Mouse (Mus musculus) forelimb bud, embryonic 11.5 days (tissue): Measurements from ENCODE around the gene Ntm.
A peak's percentile ranks its signal among the peaks of the same experiment; 100 is the strongest.

Experiments
- DNase-seq: peaks from one replicate; pipeline ENCODE4 v3.0.0-alpha.2; 2012; ENCODE audit warnings: low read depth, low spot score

Gene Ntm

GRCm38 (mm10) chr9:29325137-29325536 is 637.8 kb downstream of the Ntm start:
- no peak for DNase-seq

GRCm38 (mm10) chr9:29319197-29319596 is 643.7 kb downstream of the Ntm start:
- peak; percentile 19 for DNase-seq

GRCm38 (mm10) chr9:29318676-29319162 is 644.2 kb downstream of the Ntm start:
- DNase-seq = peak; percentile 95

GRCm38 (mm10) chr9:29317623-29318022 is 645.3 kb downstream of the Ntm start:
- peak; percentile 34 for DNase-seq

DNA sequence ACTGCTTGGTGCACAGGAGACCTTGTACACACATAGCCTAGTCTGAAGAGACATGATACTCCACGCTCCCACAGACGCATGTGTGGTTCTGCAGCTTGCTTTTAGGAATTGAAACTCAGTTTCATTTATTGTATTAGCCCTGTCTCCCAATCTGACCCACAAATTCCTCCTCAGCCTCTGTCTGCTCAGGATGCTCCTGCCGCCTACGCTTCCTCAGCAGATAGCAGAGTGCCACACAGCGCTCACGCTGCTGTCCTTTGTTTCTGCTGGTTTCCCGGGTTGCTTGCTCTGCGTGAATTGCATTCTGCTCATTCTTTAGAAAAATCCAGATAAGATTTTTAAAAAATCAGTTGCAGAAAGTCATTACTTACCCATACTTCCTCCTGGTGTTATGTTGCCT is 647.1 kb downstream of the Ntm start:
- DNase-seq = no peak

DNA sequence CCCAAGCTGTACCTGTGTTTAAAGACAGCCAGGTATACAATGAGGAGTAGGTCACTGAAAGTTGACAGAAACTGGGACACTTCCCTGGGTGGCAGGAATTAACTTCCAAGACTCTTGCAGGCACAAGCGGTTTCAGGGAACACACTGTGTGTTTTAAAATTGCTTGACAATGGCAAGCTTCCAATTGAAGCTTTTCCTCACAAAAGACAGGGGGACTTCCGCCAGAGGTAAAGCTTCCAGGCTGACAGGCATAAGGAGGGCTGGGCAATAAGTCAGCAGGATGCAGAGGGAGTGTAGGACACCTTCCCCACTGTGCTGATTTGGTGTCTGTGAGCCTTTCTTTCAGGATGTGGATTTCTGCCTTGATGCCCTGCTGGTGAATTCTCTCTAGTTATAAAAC is 656.0 kb downstream of the Ntm start:
- DNase-seq = no peak

DNA sequence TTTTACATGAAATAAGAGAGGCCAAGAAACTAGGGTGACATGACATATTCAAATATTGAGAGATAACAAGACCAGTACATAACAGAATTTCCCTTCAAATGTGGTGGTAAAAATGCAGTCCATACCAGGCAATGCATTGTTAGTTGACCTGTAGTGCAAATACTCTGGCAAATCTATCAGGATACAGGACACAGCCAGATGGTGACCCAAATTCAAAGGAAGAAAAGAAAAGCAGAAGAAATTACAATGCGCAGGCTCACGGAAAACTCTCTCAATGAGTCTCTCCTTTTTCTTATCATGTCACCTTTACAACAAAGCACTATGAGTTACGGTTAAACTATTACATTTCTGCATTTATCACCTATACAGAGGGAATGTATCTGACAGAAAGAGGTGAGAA is 664.6 kb downstream of the Ntm start:
- DNase-seq = no peak

- DNase-seq = no peak
These were observed 666.2 kb downstream of the Ntm start for GRCm38 (mm10) chr9:29296752-29297151.

GRCm38 (mm10) chr9:29288003-29288704 is 674.8 kb downstream of the Ntm start:
- DNase-seq = no peak

DNA sequence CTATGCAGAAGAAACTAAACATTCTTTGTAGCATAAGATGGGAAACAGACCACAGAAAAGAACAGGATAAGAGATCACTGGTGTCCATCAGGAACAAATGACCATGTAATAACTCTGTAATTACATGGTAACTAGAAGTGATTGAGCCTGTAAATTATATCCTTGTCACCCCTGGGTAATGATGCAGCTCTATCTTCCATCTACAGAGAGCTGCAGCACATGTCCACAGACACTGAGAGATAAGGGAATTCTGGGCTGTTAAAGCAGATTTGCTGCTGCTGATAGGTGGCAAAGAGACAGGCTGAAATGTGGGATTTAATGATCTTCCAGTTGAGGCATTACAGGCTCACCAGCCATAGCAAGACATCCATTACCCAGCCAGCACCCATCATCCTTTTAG is 677.8 kb downstream of the Ntm start:
- no peak for DNase-seq

GRCm38 (mm10) chr9:29272861-29273260 is 690.1 kb downstream of the Ntm start:
- DNase-seq = no peak

DNA sequence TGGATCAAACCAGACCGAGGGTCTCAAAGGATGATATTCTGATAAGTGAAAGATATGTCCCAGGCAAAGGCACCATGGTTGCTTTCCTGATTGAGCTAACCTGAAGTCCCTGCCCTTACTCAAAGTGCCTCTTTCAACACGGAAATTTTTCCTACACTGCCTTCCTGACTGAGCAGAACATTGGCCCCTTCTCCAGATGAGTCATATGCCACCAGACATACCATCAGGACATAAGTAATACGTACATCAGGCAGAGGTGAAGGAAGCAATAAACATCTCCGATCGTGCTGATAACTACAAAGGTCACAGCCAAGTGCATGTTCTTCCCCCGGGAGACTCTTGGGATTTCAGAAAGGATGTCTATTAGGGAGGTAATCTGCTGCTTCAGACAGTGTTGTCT is 693.0 kb downstream of the Ntm start:
- no peak for DNase-seq

DNA sequence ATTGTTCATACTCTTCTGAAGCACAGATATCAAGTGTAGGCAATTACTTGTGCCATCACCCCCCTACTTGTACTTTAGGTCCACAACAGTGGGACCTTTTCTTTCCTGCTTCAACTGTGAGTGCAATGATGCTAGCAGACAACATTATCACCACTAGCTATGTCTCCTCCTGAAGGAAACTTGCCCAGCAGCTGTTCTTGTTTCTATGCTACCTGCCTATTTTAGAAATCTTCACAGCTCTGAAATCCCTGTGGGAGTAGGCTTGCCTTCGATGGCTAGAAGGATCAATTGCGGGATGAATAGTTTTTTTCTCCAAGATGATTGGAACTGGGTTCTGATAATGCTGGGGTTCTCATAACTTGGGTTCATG is 693.7 kb downstream of the Ntm start:
- no peak for DNase-seq

DNA sequence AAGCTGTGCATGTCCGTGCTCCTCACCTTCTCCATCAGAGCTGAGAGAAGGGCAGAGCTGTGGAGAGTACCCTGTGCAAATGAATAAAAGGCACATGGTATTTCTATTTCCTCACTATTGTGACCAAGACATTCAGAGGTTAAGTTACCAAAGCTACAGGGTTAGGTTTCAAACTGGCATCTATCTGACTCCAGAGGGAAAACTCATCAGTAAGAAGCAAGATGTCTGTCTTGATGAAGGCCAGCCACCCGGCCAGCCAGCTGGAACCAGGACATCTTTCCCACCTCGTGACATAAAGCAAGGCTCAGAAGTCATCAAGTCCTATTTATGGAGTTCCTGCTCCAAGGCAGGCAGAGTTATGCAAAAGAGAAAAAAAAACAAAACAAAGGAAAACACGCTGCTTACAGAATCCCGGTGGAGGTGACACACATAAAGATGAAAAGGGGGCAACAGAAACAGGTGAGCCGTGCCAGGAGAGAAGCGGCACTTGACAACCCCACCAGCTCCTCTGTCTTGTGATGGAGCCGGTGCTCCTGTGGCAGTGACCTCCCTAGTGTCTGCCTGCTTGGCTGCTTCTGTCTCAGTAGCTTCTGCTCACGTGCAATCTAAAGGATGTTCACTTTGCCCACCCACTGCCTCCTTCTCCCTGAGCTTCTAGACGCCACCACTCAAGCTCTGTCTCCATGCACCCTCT is 694.2 kb downstream of the Ntm start:
- no peak for DNase-seq

DNA sequence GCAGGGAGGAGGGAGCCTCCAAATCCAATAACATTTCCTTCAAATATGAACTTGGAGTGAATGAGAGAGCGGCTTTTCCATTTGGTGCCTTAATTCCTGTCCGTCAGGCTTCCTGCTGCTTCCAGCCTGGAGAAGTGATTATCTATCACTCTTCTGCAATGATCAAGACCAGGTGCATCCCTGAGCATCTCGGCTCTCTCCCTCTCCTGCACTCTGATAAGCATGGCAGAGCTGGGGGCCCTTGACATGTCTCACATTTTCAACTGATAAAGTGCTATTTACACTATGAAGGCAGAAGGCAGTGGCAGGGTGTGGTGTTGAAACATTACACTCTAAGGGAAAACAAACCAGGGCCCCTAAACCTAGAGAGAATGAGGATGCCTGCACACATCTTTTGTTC is 695.3 kb downstream of the Ntm start:
- no peak for DNase-seq

- no peak for DNase-seq
These were observed 697.8 kb downstream of the Ntm start for GRCm38 (mm10) chr9:29265177-29265576.

DNA sequence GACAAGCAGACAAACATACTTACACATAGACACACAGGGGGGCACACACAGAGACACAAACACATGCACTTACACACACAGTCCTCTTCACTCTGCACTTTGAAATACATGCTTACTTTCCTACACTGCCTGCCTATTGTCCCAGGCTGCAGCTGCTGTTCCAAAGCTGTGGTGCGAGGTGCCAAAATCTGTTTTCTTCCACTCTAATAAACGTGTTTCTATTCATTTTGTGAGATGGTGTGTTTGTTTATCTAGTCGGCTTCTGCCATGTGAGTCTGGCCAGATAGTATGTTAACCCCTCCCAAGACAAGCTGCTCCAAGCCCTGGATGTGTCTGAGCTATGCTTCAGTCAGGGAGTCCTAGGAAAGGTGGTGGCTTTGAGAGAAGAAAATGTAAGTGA is 700.1 kb downstream of the Ntm start:
- DNase-seq = no peak

- no peak for DNase-seq
These were observed 710.1 kb downstream of the Ntm start for GRCm38 (mm10) chr9:29252866-29253265.

DNA sequence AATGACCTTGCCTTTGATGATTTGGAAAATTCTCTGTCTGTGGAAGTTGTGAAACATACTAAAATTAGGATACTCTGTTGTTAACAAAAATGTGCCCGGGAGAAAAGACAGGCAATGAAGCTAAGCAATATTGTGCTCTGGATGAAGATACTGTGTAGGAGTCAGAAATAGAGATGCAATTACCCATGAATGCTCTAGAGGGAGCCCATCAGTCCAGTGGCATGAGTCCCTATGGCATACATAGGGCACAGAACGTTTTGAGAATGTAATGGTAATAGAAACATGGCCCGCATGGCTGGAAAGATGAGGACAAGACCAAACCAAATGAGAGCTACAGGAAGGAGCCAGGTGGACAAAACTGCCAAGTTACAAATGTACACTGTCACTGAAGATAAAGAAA is 712.1 kb downstream of the Ntm start:
- no peak for DNase-seq

DNA sequence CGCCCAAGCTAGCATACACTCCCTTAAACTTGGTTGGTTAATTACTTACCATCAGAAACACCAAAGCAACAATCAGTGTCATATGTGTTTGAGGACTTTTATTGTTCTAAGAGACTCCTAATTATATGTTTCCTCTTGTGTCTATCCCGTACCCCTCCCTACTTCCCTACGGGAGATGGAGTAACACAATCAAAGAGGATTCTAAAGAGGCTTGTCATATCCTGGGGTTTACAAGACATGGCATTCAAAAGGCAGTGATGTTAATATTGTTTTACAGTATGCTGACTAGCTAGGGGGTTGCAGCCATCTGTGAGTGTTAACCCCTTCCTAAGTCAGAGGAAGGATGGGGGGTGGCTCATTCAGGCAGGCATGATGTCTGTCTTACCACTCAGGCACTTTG is 715.1 kb downstream of the Ntm start:
- DNase-seq = no peak

GRCm38 (mm10) chr9:29244006-29244405 is 718.9 kb downstream of the Ntm start:
- DNase-seq = no peak

GRCm38 (mm10) chr9:29242497-29243422 is 720.2 kb downstream of the Ntm start:
- DNase-seq = no peak
